Mouse (Mus musculus) 3134 (cell line): ENCODE data around the gene Zfp429.
"Not testable (repeated sequence)": the region's sequence is repeated elsewhere in the genome, so short reads cannot be mapped to it uniquely, and the experiment has no call there.

Source experiments
- DNase-seq: peaks from one replicate; pipeline ENCODE4 v3.0.0-alpha.2; 2011; ENCODE audit warnings: low spot score; ENCODE audit not compliant: insufficient read length; ENCODE audit errors: extremely low read depth

The Zfp429 gene

DNA sequence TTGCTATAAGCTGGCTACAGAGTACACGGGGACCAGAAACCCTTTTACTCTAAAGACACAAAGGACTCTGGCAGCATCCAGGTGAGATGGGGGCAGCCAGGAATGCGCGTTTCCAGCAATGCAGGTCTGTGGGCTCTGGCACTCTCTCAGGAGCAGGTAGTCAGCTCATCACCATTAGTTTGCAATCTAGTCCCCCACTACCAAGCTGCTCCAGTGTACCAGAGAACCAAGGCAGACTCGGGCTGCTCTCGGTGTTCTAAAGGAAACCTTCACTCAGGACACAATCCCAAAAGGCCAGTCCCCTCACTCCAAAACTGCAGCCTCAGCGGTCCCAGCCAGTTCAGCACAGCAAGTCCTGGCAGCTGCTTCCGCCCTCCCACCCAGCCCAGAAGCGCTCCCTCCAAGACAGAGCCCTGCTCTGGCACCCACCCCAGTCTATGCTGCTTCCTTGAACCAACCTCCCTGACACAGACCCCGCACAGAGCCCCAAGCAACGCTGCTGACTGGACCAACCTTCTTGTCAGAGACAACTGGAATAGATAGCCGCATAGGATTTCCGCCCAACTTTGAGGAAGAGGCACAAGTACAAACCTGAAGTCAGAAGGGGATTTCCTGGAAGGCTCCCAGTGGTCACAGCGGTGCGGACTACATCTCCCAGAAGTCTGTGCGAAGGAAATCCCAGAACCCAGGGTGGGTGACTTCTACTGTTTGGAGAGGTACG lies at the start of gene Zfp429:
Gene Zfp429, minus strand, starts transcription at position 637 of the 721 bp plus-strand sequence.
- peak; percentile 57 for DNase-seq

DNA sequence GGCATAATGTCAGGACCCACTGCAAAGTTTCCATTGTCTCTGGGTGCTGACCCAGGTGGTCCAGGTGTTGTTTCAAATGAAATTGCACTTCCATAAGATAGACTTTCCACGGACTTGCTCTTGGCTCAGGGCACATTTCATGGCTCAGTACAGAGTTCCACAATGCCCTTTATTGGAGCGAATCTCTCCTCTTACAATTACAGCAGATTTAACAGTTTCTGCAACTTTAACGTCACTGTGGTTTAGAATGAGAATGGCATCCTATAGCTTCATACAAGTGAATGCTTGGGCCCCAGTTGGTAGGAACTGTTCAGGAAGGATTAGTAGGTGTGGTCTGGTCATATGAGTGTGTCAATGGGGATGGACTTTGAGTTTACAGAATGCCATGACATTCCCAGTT lies 37.5 kb upstream of the Zfp429 start:
- DNase-seq, result not testable (repeated sequence)

DNA sequence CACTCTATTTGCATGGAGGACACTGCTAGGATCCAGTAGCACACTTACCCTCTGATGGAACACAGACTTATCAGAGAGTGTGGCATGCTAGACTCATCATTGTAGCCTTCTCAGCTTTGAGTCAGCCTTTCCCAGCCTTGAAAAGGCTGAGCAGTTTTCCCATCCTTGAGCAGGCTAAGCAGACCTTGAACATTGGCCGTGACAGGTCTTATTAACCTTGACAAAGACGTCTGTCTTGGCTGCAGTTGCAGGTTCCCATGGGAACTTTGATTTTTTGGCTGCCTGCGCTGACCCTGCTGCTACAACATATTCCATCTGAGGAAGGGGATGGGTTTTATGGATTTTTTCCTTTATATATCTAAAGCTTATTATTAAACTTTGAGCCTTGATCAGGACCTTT lies 28.5 kb upstream of the Zfp429 start:
- no peak for DNase-seq

DNA sequence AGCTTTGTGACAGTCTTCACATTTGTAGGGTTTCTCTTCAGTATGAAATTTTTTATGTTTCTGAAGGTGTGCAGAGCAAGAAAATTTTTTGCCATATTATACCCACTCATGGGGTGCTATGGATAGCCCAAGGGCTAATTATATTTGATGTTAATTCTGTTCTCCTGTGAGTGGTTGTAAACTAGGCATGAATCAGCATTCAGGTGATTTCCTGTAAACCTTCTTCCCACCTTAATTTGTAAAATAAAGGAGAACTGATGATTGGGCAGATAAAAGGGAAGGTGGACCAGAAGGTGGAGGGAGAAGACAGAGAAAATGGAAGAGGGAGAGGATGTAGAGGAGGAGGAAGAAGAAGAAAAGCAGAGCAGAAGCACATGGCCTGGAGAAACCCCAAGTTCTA lies 26.1 kb upstream of the Zfp429 start:
- DNase-seq, result not testable (repeated sequence)

DNA sequence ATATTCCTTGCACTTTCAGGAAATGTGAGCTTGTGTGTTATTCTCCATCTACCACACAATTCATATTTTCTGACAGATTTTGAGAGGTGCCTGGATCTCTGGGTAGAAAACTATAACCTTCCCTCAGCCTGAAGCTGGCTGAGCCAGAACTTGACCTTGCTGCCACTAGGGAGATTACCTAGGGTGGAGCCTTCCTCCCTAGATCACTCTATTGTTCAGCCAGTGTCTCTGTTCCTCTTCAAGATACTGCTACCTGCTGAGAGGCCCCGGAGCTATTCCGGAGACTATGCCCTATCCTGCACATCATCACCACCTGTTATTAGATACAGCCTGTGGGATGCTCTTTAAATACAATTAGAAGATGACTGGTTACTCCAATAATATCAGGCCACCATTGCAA lies 22.9 kb upstream of the Zfp429 start:
- not testable (repeated sequence) for DNase-seq

DNA sequence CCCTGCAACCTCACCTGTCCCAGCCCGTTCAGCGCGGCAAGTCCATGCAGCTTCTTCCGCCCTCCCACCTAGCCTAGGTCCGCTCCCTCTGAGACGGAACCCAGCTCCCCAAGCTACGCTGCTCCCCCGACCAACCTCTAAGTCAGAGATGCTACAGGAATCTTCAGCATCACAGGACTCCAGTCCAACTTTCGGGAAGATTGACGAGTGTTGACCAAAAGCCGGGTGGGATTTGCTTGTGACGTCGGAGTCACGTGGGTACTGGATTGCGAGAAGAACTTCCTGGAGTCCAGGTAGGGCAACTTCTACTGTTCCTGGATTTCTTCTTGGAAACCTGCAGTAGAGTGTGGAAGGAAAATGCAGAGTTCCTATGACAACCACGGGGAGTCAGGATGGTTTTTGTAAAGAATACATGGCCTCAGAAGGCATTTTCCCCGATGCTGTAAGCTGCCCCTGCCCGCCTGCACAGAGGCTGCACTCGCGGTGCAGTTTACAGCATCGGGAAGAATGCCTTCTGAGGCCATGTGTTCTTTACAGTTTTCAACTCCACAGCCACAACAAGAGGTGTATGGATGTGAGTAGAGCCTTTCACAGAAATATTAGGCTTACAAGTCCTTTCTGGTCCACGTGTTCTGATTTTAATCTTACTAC lies 21.7 kb upstream of the Zfp429 start, which contains the start of gene Zfp459:
Gene Zfp459, minus strand, starts transcription at position 212 of the 651 bp plus-strand sequence.
- no peak for DNase-seq

DNA sequence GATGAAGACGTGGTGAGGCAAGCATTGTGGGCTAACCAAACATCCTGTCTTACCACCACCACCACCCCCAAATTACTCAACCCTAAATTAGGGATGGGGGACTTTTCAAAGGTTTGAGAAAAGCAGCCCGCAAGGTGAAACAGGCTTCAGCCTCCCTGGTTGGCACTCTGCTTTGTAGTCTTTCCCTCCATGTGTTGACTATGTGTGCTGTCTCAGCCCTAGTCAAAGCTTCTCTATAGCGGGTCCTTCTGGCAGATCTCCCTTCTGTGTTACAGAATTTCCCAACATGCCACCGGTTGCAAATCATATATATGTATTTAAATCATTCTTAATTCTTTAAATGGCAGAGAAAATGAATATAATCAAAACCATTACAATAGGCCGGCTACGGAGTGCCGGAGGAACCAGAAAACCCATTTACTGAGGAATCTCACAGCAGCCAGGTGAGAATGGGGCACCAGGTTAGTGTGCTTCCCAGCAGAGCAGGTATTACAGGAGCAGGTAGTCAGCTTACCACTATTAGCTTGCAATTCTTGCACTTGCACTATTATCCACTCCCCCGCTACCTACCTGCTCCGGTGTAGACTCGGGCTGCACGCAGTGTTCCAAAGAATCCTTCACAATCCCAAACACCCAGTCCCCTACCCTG lies 21.1 kb upstream of the Zfp429 start:
- no peak for DNase-seq

DNA sequence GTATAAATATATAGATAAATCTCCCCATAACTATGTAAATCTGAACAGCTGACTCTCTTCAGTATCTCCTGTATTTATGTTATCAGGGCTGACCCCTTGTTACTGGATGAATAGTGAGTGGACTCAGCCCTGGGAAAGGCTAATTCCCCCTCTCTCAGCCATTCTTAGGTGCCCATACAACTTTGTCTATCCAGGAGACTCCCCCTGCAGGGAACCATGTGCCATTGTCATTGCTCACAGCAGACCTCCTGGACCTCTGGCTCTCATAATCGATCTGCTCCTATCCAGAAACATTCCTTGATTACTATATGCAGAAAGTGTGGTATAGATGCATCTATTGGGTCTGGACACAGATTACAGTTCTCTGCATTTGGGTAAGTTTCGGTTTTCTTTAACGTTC lies 17.2 kb upstream of the Zfp429 start:
- no peak for DNase-seq

DNA sequence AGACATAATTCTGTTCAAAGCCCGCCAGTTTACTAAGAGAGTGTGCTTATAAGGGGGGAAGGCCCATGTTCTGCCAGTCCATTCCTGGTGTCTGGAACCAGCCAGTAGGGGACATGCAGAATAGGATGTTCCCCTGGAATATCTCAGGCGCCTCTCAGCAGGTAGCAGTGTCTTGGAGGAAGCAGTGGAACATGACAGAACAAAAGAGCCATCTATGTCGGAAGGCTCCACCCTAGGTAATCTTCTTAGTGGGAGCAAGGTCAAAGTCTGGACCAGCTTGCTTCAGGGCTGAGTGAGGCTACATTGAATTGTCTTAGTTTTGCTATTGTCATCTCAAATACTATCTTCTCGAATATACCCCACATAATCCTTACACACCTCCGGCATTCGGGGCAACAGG lies 16.1 kb upstream of the Zfp429 start:
- no peak for DNase-seq

DNA sequence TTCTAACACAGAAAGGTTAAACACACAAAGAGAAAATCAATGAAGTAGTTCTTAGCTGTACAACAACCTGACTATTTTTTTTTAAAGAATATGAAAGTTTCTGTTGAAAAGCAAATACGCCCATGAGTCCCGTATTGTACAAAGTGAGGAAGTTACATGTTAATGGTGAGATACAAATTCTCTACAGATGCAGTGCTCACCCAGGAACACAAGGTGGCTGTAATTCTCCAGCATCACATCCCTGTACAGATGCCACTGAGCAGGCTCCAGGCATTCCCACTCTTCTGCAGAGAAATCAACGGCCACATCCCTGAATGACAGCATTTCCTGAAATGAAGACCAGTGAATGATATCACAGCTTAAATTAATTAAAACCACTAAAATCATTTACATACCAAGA lies 14.0 kb upstream of the Zfp429 start:
- DNase-seq, result not testable (repeated sequence)

DNA sequence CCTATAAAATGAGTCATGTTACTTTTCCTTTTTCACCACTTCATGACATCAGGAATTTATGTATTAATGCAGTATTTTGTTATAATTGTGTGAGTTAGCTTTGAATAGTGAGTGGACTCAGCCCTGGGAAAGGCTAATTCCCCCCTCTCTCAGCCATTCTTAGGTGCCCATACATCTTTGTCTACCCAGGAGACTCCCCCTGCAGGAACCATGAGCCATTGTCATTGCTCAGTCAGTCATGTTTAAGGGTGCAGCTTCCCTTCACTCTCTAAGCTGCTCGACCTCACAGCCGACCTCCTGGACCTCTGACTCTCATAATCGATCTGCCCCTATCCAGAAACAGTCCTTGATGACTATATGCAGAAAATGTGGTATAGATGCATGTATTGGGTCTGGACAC lies 23.4 kb downstream of the Zfp429 start:
- DNase-seq, result not testable (repeated sequence)

DNA sequence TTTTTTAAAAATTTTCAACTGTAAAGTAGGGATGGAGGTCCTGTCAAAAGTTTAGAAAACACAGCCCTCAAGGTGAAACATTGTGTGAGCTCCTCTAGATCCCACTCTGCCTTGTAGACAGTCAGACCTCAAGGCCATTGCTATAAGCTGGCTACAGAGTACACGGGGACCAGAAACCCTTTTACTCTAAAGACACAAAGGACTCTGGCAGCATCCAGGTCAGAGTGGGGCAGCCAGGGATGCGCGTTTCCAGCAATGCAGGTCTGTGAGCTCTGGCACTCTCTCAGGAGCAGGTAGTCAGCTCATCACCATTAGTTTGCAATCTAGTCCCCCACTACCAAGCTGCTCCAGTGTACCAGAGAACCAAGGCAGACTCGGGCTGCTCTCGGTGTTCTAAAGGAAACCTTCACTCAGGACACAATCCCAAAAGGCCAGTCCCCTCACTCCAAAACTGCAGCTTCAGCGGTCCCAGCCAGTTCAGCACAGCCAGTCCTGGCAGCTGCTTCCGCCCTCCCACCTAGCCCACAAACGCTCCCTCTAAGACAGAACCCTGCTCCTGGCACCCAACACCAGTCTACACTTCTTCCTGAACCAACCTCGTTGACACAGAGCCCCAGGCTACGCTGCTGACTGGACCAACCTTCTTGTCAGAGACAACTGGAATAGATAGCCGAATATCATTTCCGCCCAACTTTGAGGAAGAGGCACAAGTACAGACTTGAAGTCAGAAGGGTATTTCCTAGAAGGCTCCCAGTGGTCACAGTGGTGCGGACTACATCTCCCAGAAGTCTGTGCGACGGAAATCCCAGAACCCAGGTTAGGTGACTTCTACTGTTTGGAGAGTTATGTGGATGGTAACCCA lies 24.3 kb downstream of the Zfp429 start, which contains the start of the genes Gm28041 and Zfp456:
Gene Gm28041, minus strand, starts transcription at position 684 of the 862 bp plus-strand sequence.
Gene Zfp456, minus strand, starts transcription at position 761 of the 862 bp plus-strand sequence.
- peak; percentile 57 for DNase-seq

DNA sequence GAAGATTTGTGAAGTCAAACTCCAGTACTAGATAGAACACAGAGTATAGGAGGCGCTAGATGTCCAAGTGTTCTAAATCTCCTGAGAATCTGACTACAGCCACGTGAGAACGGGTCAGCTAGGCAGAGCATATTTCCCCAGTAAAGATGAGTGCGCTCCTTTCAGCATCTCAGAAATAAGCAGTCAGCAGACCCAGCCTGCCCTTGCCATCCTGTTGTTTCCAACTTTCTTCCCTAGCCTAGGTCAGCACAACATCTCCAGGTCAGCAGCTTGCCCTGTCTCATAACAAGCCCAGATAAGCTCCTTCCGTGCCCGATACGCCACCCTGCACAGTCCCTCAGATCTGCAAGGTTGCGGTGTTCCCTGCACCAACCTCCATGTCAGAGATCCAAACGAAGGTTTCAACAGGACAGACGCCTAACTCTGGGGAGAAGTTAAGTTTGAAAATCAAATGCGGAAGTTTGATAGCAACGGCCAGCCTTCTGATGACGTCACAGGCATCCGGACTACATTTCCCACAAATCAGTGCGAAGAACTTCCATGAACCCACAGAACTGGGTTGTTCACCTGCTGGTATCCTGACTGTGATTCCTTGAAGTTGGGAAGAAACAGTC lies 39.4 kb downstream of the Zfp429 start, which contains the start of the genes Gm28044 and Zfp953:
Gene Gm28044, minus strand, starts transcription at position 406 of the 614 bp plus-strand sequence.
Gene Zfp953, minus strand, starts transcription at position 475 of the 614 bp plus-strand sequence.
- peak; percentile 66 for DNase-seq

DNA sequence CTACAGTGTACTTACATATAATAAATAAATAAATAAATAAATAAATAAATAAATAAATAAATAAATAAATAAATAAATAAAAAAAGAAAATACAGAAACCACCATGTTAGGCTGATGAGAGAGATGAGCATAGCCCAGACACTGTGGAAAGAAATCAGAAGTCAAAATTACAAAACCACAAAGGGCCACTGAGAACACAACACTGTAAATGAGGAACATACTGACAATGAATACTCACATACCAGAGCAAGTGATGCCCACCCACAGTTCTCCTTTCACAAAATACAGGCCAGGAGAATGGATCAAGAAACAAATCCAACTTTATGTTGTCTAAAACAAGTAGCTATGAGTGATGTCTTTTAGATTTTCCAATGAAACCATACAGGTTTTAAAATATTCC lies 47.8 kb downstream of the Zfp429 start:
- DNase-seq, result no peak

DNA sequence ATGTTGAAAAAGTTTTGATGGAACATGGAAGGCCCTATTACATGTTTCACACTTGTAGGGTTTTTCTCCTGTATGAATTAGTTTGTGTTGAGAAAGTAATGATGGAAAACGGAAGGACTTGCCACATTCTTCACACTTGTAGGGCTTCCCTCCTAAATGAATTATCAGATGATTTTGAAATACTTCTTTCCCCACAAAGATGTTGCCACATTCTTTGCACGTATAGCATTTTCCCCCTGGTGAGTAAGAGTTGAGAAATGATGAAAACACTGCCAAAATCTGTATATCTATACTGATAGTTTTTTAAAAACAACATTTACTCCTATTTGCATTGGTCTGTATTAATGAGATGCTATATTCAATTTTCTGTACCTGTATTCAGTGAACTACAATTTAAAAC lies 56.2 kb downstream of the Zfp429 start:
- no peak for DNase-seq
